Mouse (Mus musculus): ENCODE measurements around the gene Olfr1564. TPM values are rescaled to one million over a fixed set of nuclear protein-coding genes. Genes with fewer than 3 reads are reported as not detected.
"Not testable (repeated sequence)": the region's sequence is repeated elsewhere in the genome, so short reads cannot be mapped to it uniquely, and the experiment has no call there.

The Olfr1564 gene
- total RNA-seq (2022): 1 to 10 TPM in 3 of 4 experiments, under 1 TPM in 1; 0.78 to 1.6 (median 1.2) TPM

- DNase-seq (ENCODE audit: low spot score in 2 of 2): no peak
Measured at GRCm38 (mm10) chr17:33221590-33221989, at the start of gene Olfr1564. Gene Olfr1564 (minus strand): TSS chr17:33221690.

- DNase-seq (ENCODE audit: low spot score in 2 of 2): no peak
Measured at GRCm38 (mm10) chr17:33268907-33269306, 47.4 kb upstream of the Olfr1564 start.

- DNase-seq (ENCODE audit: low spot score in 2 of 2): no peak
Measured at GRCm38 (mm10) chr17:33264376-33264775, 42.9 kb upstream of the Olfr1564 start, which contains the start of gene Olfr63. Gene Olfr63 (plus strand): TSS chr17:33264676.

- DNase-seq (ENCODE audit: low spot score in 2 of 2): not testable (repeated sequence)
Measured at GRCm38 (mm10) chr17:33255319-33255657, 33.8 kb upstream of the Olfr1564 start.

GRCm38 (mm10) chr17:33254530-33255318, 33.2 kb upstream of the Olfr1564 start, which contains the start of gene Zfp955a:
Gene Zfp955a (minus strand): TSS chr17:33255145.
- not testable (repeated sequence) for DNase-seq (ENCODE audit: low spot score in 2 of 2)

- not testable (repeated sequence) for DNase-seq (ENCODE audit: low spot score in 2 of 2)
Measured at GRCm38 (mm10) chr17:33236646-33237045, 15.2 kb upstream of the Olfr1564 start.

- not testable (repeated sequence) for DNase-seq (ENCODE audit: low spot score in 2 of 2)
Measured at GRCm38 (mm10) chr17:33191002-33191401, 30.5 kb downstream of the Olfr1564 start, which contains the start of gene Olfr239. Gene Olfr239 (plus strand): TSS chr17:33191302.

GRCm38 (mm10) chr17:33168147-33168546, 53.3 kb downstream of the Olfr1564 start, which contains the start of gene Olfr55:
Gene Olfr55 (plus strand): TSS chr17:33168447.
- not testable (repeated sequence) for DNase-seq (ENCODE audit: low spot score in 2 of 2)

Other genes starting within 250 kb of the Olfr1564 start
- 10 to 100 TPM; 15.0 to 16.7 (median 15.9) TPM for gene Zfp952, start 228.6 kb downstream of the Olfr1564 start, total RNA-seq (2022)
- 10 to 100 TPM; 18.8 to 22.3 (median 20.7) TPM for gene Zfp763, start 188.3 kb downstream of the Olfr1564 start, total RNA-seq (2022)
- under 1 TPM in 1 of 4 experiments, not detected in 3; 0.08 TPM for gene 4921501E09Rik, start 153.6 kb downstream of the Olfr1564 start, total RNA-seq (2022)
- 10 to 100 TPM; 18.4 to 22.1 (median 19.7) TPM for gene Zfp563, start 132.4 kb downstream of the Olfr1564 start, total RNA-seq (2022)
- gene Morc2b, start 82.0 kb downstream of the Olfr1564 start, total RNA-seq (2022): 1 to 10 TPM; 3.7 to 4.3 (median 4.0) TPM
- gene Olfr55, start 53.2 kb downstream of the Olfr1564 start, total RNA-seq (2022): not detected
- gene Olfr239, start 30.4 kb downstream of the Olfr1564 start, total RNA-seq (2022): not detected
- 10 to 100 TPM; 11.9 to 12.8 (median 12.5) TPM for gene Zfp955a, start 33.5 kb upstream of the Olfr1564 start, total RNA-seq (2022)
- not detected for gene Olfr63, start 43.0 kb upstream of the Olfr1564 start, total RNA-seq (2022)
- 10 to 100 TPM; 32.8 to 41.0 (median 36.5) TPM for gene Zfp955b, start 67.9 kb upstream of the Olfr1564 start, total RNA-seq (2022)
- 10 to 100 TPM; 17.6 to 23.3 (median 20.4) TPM for gene Zfp81, start 137.2 kb upstream of the Olfr1564 start, total RNA-seq (2022)
- 10 to 100 TPM; 14.4 to 19.5 (median 15.5) TPM for gene Zfp101, start 173.0 kb upstream of the Olfr1564 start, total RNA-seq (2022)
- not detected for gene Actl9, start 211.2 kb upstream of the Olfr1564 start, total RNA-seq (2022)

All from left cerebral cortex, adult 8-10 months (tissue).